Comparison of ENCODE assay signal across 9 mouse cellular contexts in genomic region chr16:18406293-18406692, GRCm38 (mm10). TPM values are rescaled to one million over a fixed set of nuclear protein-coding genes. Genes with fewer than 3 reads are reported as not detected.
A peak's percentile ranks its signal among the peaks of the same experiment; 100 is the strongest.
DNase-seq lines count a peak whose midpoint lies in the region; ATAC-seq lines count a peak whose summit lies in the region.
"Had no signal": no experiment of that assay in that cellular context is flagged by ENCODE, and none has a peak within 500 bp of the region (broad histone marks: within the 10 kb centered on the region; RNA-seq: fewer than 3 reads in every experiment).

No protein-coding gene starts in this region.

- no peak for ATAC-seq in embryonic facial prominence, embryonic 11.5 days (replicated peaks; ENCODE audit: insufficient number of reproducible peaks, low FRiP score, low TSS enrichment, low read depth)
- peak; percentile 81 for ATAC-seq in megakaryocyte progenitor cell, adult 5-6 weeks (replicated peaks; ENCODE audit: poor library complexity)

- 12% methylated on average over 2 of the region's 2 CpGs for WGBS in embryonic facial prominence, embryonic 11.5 days

- H3K4me2 ChIP-seq in embryonic facial prominence, embryonic 11.5 days (ENCODE audit: low read depth, low read length): no peak overlapping the region
- H3K4me2 ChIP-seq: limb, embryonic 12.5 days had no signal

- H3K27ac ChIP-seq in embryonic facial prominence, embryonic 11.5 days (replicated peaks; ENCODE audit: low read depth, low read length): no peak overlapping the region

- no peaks in the 10 kb centered on the region for H3K27me3 ChIP-seq in embryonic facial prominence, embryonic 11.5 days (ENCODE audit: control insufficient read depth, insufficient read depth, low read length)
- H3K27me3 ChIP-seq: limb, embryonic 12.5 days had no signal

- no peak overlapping the region for H3K9ac ChIP-seq in embryonic facial prominence, embryonic 11.5 days (replicated peaks; ENCODE audit: low read length)
- H3K9ac ChIP-seq: limb, embryonic 12.5 days had no signal

- H3K36me3 ChIP-seq in embryonic facial prominence, embryonic 11.5 days (replicated peaks; ENCODE audit: control insufficient read depth, insufficient read depth, low read depth, low read length): peaks cover 17% of the 10 kb centered on the region

- H3K4me1 ChIP-seq in embryonic facial prominence, embryonic 11.5 days (ENCODE audit: control insufficient read depth, insufficient read depth, low read length): no peaks in the 10 kb centered on the region
- H3K4me1 ChIP-seq: limb, embryonic 12.5 days had no signal

- intact Hi-C loops in left cerebral cortex, postnatal 14 days (cut with DNase I): loop anchor here (1.0 kb wide), 1 partner anchor 61 kb away; no protein-coding TSS in a partner anchor

- peak; percentile 75 for DNase-seq in layer of hippocampus, adult 11-12 months (ENCODE audit: low spot score)
- DNase-seq in layer of hippocampus, adult 9-11 months: no peak
- peak; percentile 65 for DNase-seq in ES-CJ7 (ENCODE audit: low read depth, low spot score)
- peak; percentile 56 for DNase-seq in embryonic facial prominence, embryonic 11.5 days (ENCODE audit: low spot score)
- DNase-seq in heart, postnatal 4 days: peak; percentile 74
- DNase-seq in left cerebral cortex, postnatal 14 days (ENCODE audit: low spot score in 2 of 2): peak; percentile 70 to 83
- DNase-seq in thymus, postnatal 0 days (ENCODE audit: low spot score): peak; percentile 72

- H3K9me3 ChIP-seq in embryonic facial prominence, embryonic 11.5 days (replicated peaks; ENCODE audit: control insufficient read depth, low read length): no peaks in the 10 kb centered on the region
- H3K9me3 ChIP-seq: limb, embryonic 12.5 days had no signal

- H3K4me3 ChIP-seq in embryonic facial prominence, embryonic 11.5 days (ENCODE audit: low read depth, low read length): no peak overlapping the region
- H3K4me3 ChIP-seq: limb, embryonic 12.5 days had no signal

RNA-seq across cellular contexts. Expression of gene Txnrd2, which starts 19.9 kb away (rescaled TPM):
- polyA plus RNA-seq in embryonic facial prominence, embryonic 11.5 days (2014; fragmentation: Nextera tagmentation; extraction: Ambion mirVana): 15.8 and 15.9 TPM in 2 replicates
- total RNA-seq in heart, postnatal 4 days (2021): 10 to 100 TPM; 26.7 to 29.0 TPM
- 10 to 100 TPM; 18.9 to 25.2 TPM for total RNA-seq in left cerebral cortex, postnatal 14 days (2021)
- total RNA-seq in megakaryocyte progenitor cell, adult 5-6 weeks (2015): 14.3 and 23.0 TPM in 2 replicates
- 12.5 and 20.6 TPM in 2 replicates for total RNA-seq in megakaryocyte progenitor cell, adult 5-6 weeks (2017)
- polyA plus RNA-seq in thymus, postnatal 0 days (2015; fragmentation: Nextera tagmentation; extraction: Ambion mirVana): 11.3 and 12.3 TPM in 2 replicates

RNA-seq across cellular contexts. Expression of gene Comt, which starts 20.4 kb away (rescaled TPM):
- 47.4 and 49.3 TPM in 2 replicates for polyA plus RNA-seq in embryonic facial prominence, embryonic 11.5 days (2014; fragmentation: Nextera tagmentation; extraction: Ambion mirVana)
- total RNA-seq in heart, postnatal 4 days (2021): 100 to 1,000 TPM; 116 to 122 TPM
- total RNA-seq in left cerebral cortex, postnatal 14 days (2021): 10 to 100 TPM; 74.2 to 80.8 TPM
- 42.8 and 55.1 TPM in 2 replicates for total RNA-seq in megakaryocyte progenitor cell, adult 5-6 weeks (2015)
- total RNA-seq in megakaryocyte progenitor cell, adult 5-6 weeks (2017): 42.3 and 47.1 TPM in 2 replicates
- polyA plus RNA-seq in thymus, postnatal 0 days (2015; fragmentation: Nextera tagmentation; extraction: Ambion mirVana): 73.8 and 83.6 TPM in 2 replicates

RNA-seq across cellular contexts. Expression of gene Arvcf, which starts 58.3 kb away (rescaled TPM):
- polyA plus RNA-seq in embryonic facial prominence, embryonic 11.5 days (2014; fragmentation: Nextera tagmentation; extraction: Ambion mirVana): 26.6 and 28.1 TPM in 2 replicates
- total RNA-seq in heart, postnatal 4 days (2021): 10 to 100 TPM; 43.5 to 44.2 TPM
- total RNA-seq in left cerebral cortex, postnatal 14 days (2021): 10 to 100 TPM; 41.4 to 42.3 TPM
- total RNA-seq in megakaryocyte progenitor cell, adult 5-6 weeks (2015): 0.20 and 1.2 TPM in 2 replicates
- total RNA-seq in megakaryocyte progenitor cell, adult 5-6 weeks (2017): 0.83 and 7.9 TPM in 2 replicates
- 31.2 and 40.0 TPM in 2 replicates for polyA plus RNA-seq in thymus, postnatal 0 days (2015; fragmentation: Nextera tagmentation; extraction: Ambion mirVana)

RNA-seq across cellular contexts. Expression of gene Tango2, which starts 58.4 kb away (rescaled TPM):
- polyA plus RNA-seq in embryonic facial prominence, embryonic 11.5 days (2014; fragmentation: Nextera tagmentation; extraction: Ambion mirVana): 20.4 and 27.9 TPM in 2 replicates
- total RNA-seq in heart, postnatal 4 days (2021): 10 to 100 TPM; 47.0 to 48.8 TPM
- 100 to 1,000 TPM; 122 to 135 TPM for total RNA-seq in left cerebral cortex, postnatal 14 days (2021)
- total RNA-seq in megakaryocyte progenitor cell, adult 5-6 weeks (2015): 20.5 and 21.7 TPM in 2 replicates
- 7.6 and 8.6 TPM in 2 replicates for total RNA-seq in megakaryocyte progenitor cell, adult 5-6 weeks (2017)
- polyA plus RNA-seq in thymus, postnatal 0 days (2015; fragmentation: Nextera tagmentation; extraction: Ambion mirVana): 37.1 and 41.2 TPM in 2 replicates

Comparison
In these comparisons a context has a peak if more than half of its experiments do, and no peak if none do; other contexts are left out.
1. RNA of gene Arvcf, which starts 58.3 kb away (total RNA-seq): 43.5 to 44.2 TPM in heart, postnatal 4 days and 41.4 to 42.3 TPM in left cerebral cortex, postnatal 14 days; 0.20 to 7.9 TPM in megakaryocyte progenitor cell, adult 5-6 weeks; every median in the first group is over 4 times any median in the second.